In the genomic region with DNA sequence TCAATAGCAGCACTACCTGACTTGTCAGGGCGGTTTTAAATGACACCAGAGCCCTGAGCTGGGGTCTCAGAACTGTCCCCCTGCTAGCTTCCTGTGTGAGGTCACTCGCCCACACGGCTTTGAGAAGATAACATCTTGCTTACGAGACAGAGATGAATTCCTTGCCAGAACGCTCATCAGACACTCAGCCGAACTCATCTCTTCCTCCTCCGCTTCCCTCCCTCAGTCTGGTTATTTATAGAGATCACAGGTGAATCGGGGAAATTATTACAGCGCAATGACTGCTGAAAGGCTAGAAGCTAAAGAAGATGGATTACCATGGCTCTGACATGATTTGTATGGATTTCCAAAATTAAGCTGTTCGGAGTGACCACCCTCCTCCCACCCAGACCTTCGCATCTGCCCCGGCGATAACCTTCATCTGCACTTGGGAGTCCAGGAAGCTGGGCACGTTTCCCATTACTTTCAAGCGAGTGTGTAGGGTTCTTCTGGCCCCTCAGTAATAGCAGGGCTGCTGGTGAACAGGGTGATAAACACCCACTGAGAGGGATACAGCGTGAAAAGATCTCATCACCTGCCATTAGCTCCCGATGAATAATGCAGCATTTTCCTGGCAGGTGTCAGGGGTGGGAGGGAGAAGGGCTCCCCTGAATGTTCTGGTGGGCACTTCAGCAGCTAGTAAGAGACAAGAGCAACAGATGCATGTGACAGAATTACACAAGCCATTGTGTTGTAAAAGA, we compare ENCODE assay signal across 8 mouse cellular contexts.
DNase-seq lines count a peak whose midpoint lies in the region; ATAC-seq lines count a peak whose summit lies in the region.

No protein-coding gene starts in this region.

- ATAC-seq in frontal cortex, adult (ENCODE audit: low TSS enrichment), result peak; percentile 74

- DNase-seq in frontal cortex, postnatal 10 days (ENCODE audit: low spot score in 2 of 2), result no peak
- peak; percentile 8 for DNase-seq in retina, postnatal 1 day
- DNase-seq in retina, embryonic 14.5 days (ENCODE audit: low spot score), result no peak
- DNase-seq in layer of hippocampus, adult 9-11 months, result peak; percentile 9
- DNase-seq in lung, postnatal 25 days (ENCODE audit: low spot score), result no peak
- no peak for DNase-seq in thymus, postnatal 36 days
- DNase-seq in gastrocnemius, postnatal 4 days (ENCODE audit: low spot score in 2 of 2), result no peak

Comparison
In these comparisons a context has a peak if more than half of its experiments do, and no peak if none do; other contexts are left out.
1. DNase-seq: peak in retina, postnatal 1 day (single experiment) and layer of hippocampus, adult 9-11 months (single experiment); none in frontal cortex, postnatal 10 days (0 of 2), retina, embryonic 14.5 days (single experiment), lung, postnatal 25 days (single experiment), thymus, postnatal 36 days (0 of 2) and gastrocnemius, postnatal 4 days (0 of 2).